Mouse (Mus musculus): ENCODE data around the gene Dnajc16. TPM values are rescaled to one million over a fixed set of nuclear protein-coding genes. Genes with fewer than 3 reads are reported as not detected.

Gene Dnajc16
- total RNA-seq (2014; rRNA removed), result 14.3 and 19.2 TPM in 2 replicates
- 4.8 and 6.5 TPM in 2 replicates for polyA plus RNA-seq (2015; fragmentation: Nextera tagmentation; extraction: Ambion mirVana)

- H3K4me2 ChIP-seq (ENCODE audit: low read depth), result peak within 1 kb of the TSS; percentile 77
- peaks cover 14% of the 10 kb centered on the region for H3K4me1 ChIP-seq (ENCODE audit: insufficient read depth)
- DNase-seq, result peak; percentile 100
- H3K9me3 ChIP-seq (ENCODE audit: low read length), result no peaks in the 10 kb centered on the region
- peak within 1 kb of the TSS; percentile 84 for H3K9ac ChIP-seq
- no peaks in the 10 kb centered on the region for H3K27me3 ChIP-seq (ENCODE audit: insufficient read depth, low read length)
- peak within 1 kb of the TSS; percentile 69 for H3K27ac ChIP-seq (ENCODE audit: low read depth, low read length)
- WGBS, result under 1% methylated on average over 42 of the region's 42 CpGs
- peak; percentile 42 for TF ChIP-seq CTCF (IDR thresholded peaks at IDR 0.05; ENCODE audit: low read depth)
- peaks cover 17% of the 10 kb centered on the region for H3K36me3 ChIP-seq (ENCODE audit: insufficient read depth)
- peak; percentile 91 for ATAC-seq
- H3K4me3 ChIP-seq (ENCODE audit: low read depth, low read length), result peak within 1 kb of the TSS; percentile 82
Observed at GRCm38 (mm10) chr4:141790524-141790990, at the start of gene Dnajc16. TSS of gene Dnajc16 (minus strand) at chr4:141790931.

GRCm38 (mm10) chr4:141834536-141835095 lies 43.9 kb upstream of the Dnajc16 start:
- Histone ChIP-seq H3K9ac (no peak overlapping the region), H3K4me1 (ENCODE audit: insufficient read depth) (no peaks in the 10 kb centered on the region), H3K27ac (ENCODE audit: low read depth, low read length) (no peak overlapping the region), H3K36me3 (ENCODE audit: insufficient read depth) (no peaks in the 10 kb centered on the region), H3K27me3 (ENCODE audit: insufficient read depth, low read length) (no peaks in the 10 kb centered on the region), H3K9me3 (ENCODE audit: low read length) (no peaks in the 10 kb centered on the region), H3K4me2 (ENCODE audit: low read depth) (no peak overlapping the region), H3K4me3 (ENCODE audit: low read depth, low read length) (no peak overlapping the region)
- DNase-seq (no peak), ATAC-seq (no peak)
- 69% methylated on average over 5 of the region's 5 CpGs for WGBS
- no peak for TF ChIP-seq CTCF (IDR thresholded peaks at IDR 0.05; ENCODE audit: low read depth)

GRCm38 (mm10) chr4:141833911-141834310 lies 43.2 kb upstream of the Dnajc16 start:
- Histone ChIP-seq H3K4me3 (ENCODE audit: low read depth, low read length) (no peak overlapping the region), H3K27ac (ENCODE audit: low read depth, low read length) (no peak overlapping the region), H3K27me3 (ENCODE audit: insufficient read depth, low read length) (no peaks in the 10 kb centered on the region), H3K9ac (no peak overlapping the region), H3K4me1 (ENCODE audit: insufficient read depth) (no peaks in the 10 kb centered on the region), H3K9me3 (ENCODE audit: low read length) (no peaks in the 10 kb centered on the region), H3K4me2 (ENCODE audit: low read depth) (no peak overlapping the region), H3K36me3 (ENCODE audit: insufficient read depth) (no peaks in the 10 kb centered on the region)
- DNase-seq (no peak), ATAC-seq (no peak)
- WGBS, result 52% methylated on average over 1 of the region's 1 CpGs
- TF ChIP-seq CTCF (IDR thresholded peaks at IDR 0.05; ENCODE audit: low read depth), result no peak

DNA sequence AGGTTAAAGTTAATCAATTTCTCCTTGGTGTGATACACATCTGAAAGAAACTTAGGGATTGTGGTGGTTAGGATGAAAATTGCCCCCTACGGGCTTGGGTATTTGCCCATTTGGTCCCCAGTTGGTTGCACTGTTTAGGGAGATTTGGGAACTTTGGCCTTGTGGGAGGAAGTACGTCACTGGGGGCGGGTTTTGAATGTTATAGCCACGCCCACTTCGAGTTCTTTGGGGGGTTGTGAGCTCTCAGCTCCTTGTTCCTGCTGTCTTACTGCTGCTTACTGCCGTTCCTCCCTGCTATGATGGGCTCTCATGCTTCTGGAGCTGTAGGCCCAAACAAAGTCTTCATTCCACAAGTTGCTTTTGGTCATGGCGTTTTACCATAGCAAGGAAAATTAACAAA lies 40.6 kb upstream of the Dnajc16 start:
- no peak overlapping the region for H3K9ac ChIP-seq
- no peaks in the 10 kb centered on the region for H3K27me3 ChIP-seq (ENCODE audit: insufficient read depth, low read length)
- no peak overlapping the region for H3K27ac ChIP-seq (ENCODE audit: low read depth, low read length)
- no peak overlapping the region for H3K4me3 ChIP-seq (ENCODE audit: low read depth, low read length)
- H3K9me3 ChIP-seq (ENCODE audit: low read length), result no peaks in the 10 kb centered on the region
- H3K4me1 ChIP-seq (ENCODE audit: insufficient read depth), result no peaks in the 10 kb centered on the region
- H3K36me3 ChIP-seq (ENCODE audit: insufficient read depth), result no peaks in the 10 kb centered on the region
- DNase-seq, result no peak
- 80% methylated on average over 7 of the region's 7 CpGs for WGBS
- ATAC-seq, result no peak
- H3K4me2 ChIP-seq (ENCODE audit: low read depth), result no peak overlapping the region
- TF ChIP-seq CTCF (IDR thresholded peaks at IDR 0.05; ENCODE audit: low read depth), result no peak

DNA sequence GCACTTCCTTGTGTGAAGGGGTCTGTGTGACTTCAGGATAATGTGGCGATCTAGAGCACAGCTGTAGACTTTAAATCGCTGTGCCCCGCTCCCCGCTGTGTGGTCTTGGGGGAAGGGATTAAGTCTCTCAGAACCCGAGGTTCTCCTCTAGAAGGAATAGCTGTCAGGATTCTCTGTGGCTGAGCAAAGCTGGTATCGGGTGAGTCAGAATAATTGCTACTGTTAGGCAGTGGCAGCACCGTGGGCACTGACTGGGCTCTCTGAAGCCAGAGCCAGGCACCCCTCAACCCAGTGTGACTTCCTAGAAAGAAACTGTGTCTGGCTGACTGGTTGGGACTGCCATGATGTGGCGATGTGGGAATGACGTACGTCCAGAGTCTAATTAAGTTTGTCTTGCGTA lies 39.6 kb upstream of the Dnajc16 start:
- WGBS, result 44% methylated on average over 11 of the region's 11 CpGs
- H3K36me3 ChIP-seq (ENCODE audit: insufficient read depth), result no peaks in the 10 kb centered on the region
- DNase-seq (no peak), ATAC-seq (no peak)
- no peak for TF ChIP-seq CTCF (IDR thresholded peaks at IDR 0.05; ENCODE audit: low read depth)
- no peaks in the 10 kb centered on the region for H3K9me3 ChIP-seq (ENCODE audit: low read length)
- no peak overlapping the region for H3K4me3 ChIP-seq (ENCODE audit: low read depth, low read length)
- no peaks in the 10 kb centered on the region for H3K27me3 ChIP-seq (ENCODE audit: insufficient read depth, low read length)
- no peak overlapping the region for H3K27ac ChIP-seq (ENCODE audit: low read depth, low read length)
- H3K4me1 ChIP-seq (ENCODE audit: insufficient read depth), result no peaks in the 10 kb centered on the region
- no peak overlapping the region for H3K9ac ChIP-seq
- no peak overlapping the region for H3K4me2 ChIP-seq (ENCODE audit: low read depth)

DNA sequence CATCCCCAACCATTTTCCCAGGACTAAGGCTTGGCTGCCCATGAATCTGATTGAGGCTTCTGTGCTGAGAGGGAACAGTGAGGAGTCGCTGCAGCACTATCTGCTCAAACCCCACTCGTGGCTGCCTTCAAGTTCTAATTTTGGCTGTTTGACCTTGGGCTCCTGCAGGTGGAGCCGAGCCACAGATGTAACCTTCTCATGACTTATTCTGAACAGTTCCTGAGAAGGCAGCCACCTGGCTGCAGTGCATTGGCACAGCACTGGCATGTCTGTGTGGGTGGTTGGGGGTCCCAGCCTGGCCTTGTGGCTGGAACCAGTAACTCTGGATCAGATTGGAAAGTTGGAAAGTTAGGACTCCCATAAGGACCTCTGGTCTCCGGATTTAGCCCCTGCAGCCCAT lies 37.4 kb upstream of the Dnajc16 start:
- no peaks in the 10 kb centered on the region for H3K9me3 ChIP-seq (ENCODE audit: low read length)
- H3K4me1 ChIP-seq (ENCODE audit: insufficient read depth), result no peaks in the 10 kb centered on the region
- 71% methylated on average over 4 of the region's 4 CpGs for WGBS
- H3K9ac ChIP-seq, result no peak overlapping the region
- H3K36me3 ChIP-seq (ENCODE audit: insufficient read depth), result no peaks in the 10 kb centered on the region
- DNase-seq, result no peak
- no peak overlapping the region for H3K4me2 ChIP-seq (ENCODE audit: low read depth)
- H3K4me3 ChIP-seq (ENCODE audit: low read depth, low read length), result no peak overlapping the region
- H3K27me3 ChIP-seq (ENCODE audit: insufficient read depth, low read length), result no peaks in the 10 kb centered on the region
- no peak overlapping the region for H3K27ac ChIP-seq (ENCODE audit: low read depth, low read length)
- ATAC-seq, result no peak
- no peak for TF ChIP-seq CTCF (IDR thresholded peaks at IDR 0.05; ENCODE audit: low read depth)

GRCm38 (mm10) chr4:141827401-141827800 lies 36.7 kb upstream of the Dnajc16 start:
- no peaks in the 10 kb centered on the region for H3K4me1 ChIP-seq (ENCODE audit: insufficient read depth)
- H3K9me3 ChIP-seq (ENCODE audit: low read length), result no peaks in the 10 kb centered on the region
- TF ChIP-seq CTCF (IDR thresholded peaks at IDR 0.05; ENCODE audit: low read depth), result no peak
- H3K27ac ChIP-seq (ENCODE audit: low read depth, low read length), result no peak overlapping the region
- H3K36me3 ChIP-seq (ENCODE audit: insufficient read depth), result no peaks in the 10 kb centered on the region
- H3K4me3 ChIP-seq (ENCODE audit: low read depth, low read length), result no peak overlapping the region
- 95% methylated on average over 2 of the region's 2 CpGs for WGBS
- no peak overlapping the region for H3K4me2 ChIP-seq (ENCODE audit: low read depth)
- H3K27me3 ChIP-seq (ENCODE audit: insufficient read depth, low read length), result no peaks in the 10 kb centered on the region
- no peak for ATAC-seq
- DNase-seq, result no peak
- H3K9ac ChIP-seq, result no peak overlapping the region
